Mouse (Mus musculus) lung, postnatal 0 days (tissue): ENCODE data around the gene Ap5m1.
A peak's percentile ranks its signal among the peaks of the same experiment; 100 is the strongest.

Source experiments
- CTCF ChIP-seq: IDR thresholded peaks from 2 replicates; pipeline ENCODE4 v1.5.1; 2016; ENCODE audit warnings: antibody characterized with exemption, mild to moderate bottlenecking
- EP300 ChIP-seq: IDR thresholded peaks from 2 replicates; pipeline ENCODE4 v1.6.1; 2016; ENCODE audit warnings: antibody characterized with exemption, mild to moderate bottlenecking, control low read depth

DNA sequence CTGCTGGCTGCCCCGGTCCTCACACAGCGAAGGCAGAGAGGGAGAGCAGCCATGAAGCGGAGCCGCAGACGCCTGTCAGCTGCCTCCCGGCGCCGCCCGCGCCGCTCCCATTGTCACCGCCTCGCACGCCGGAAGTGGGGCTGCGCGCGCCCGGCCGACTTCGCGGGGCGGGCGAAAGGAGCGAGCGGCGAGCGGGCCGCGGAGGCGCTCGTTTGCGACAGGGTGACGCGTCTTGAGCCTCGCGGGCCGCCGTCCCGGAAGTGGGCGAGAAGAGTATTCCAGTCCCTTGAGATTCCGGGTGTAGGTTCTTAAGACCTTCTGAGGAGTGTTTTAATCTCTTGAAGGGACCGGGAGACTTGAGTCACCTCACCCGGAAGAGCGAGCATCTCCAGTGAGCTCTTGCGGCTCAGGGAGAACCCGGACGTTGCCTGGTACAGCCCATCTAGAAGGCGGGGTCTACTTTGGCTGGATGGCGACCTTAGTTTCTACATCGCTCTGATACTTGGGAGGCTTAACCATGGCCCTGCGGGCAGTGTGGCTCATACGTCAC is 452 bp downstream of the Ap5m1 start, which contains the start of gene Exoc5:
- TF ChIP-seq CTCF, result no peak
- TF ChIP-seq EP300, result peak; percentile 64
